In genomic region chr1:181352367-181353199, GRCm38 (mm10) we compare ENCODE assay signal across 8 mouse cellular contexts. TPM values are rescaled to one million over a fixed set of nuclear protein-coding genes. Genes with fewer than 3 reads are reported as not detected.
DNase-seq lines count a peak whose midpoint lies in the region; ATAC-seq lines count a peak whose summit lies in the region.

Gene Cnih3 (plus strand): TSS chr1:181352628.

- H3K9me3 ChIP-seq in embryonic facial prominence, embryonic 13.5 days, result no peaks in the 10 kb centered on the region

- peak within 1 kb of the TSS; percentile 98 for H3K4me2 ChIP-seq in embryonic facial prominence, embryonic 13.5 days

- peak; percentile 56; the same call in 1 of the 2 replicates for ATAC-seq in embryonic facial prominence, embryonic 13.5 days (ENCODE audit: insufficient number of reproducible peaks, insufficient read depth, low FRiP score, low TSS enrichment, low read depth)
- ATAC-seq in monocyte, adult 5-6 weeks (replicated peaks; ENCODE audit: insufficient number of reproducible peaks, low FRiP score, low TSS enrichment, poor library complexity, severe bottlenecking), result no peak

- H3K4me3 ChIP-seq in embryonic facial prominence, embryonic 13.5 days, result peak within 1 kb of the TSS; percentile 58

- peak; percentile 1 to 26 for DNase-seq in urinary bladder, adult 18-20 months (ENCODE audit: low spot score in 2 of 2)
- DNase-seq in urinary bladder, adult 2 months (ENCODE audit: low spot score), result no peak
- DNase-seq in heart, postnatal 4 days, result peak; percentile 56
- peak in 1 of 2 experiments; percentile 48 for DNase-seq in left cerebral cortex, adult 8-10 months (ENCODE audit: low spot score in 2 of 2)
- peak; percentile 30 for DNase-seq in lung, postnatal 36 days
- peak; percentile 77 to 78 for DNase-seq in right cerebral cortex, postnatal 10 days (ENCODE audit: low spot score in 2 of 2)

- WGBS in embryonic facial prominence, embryonic 13.5 days, result under 1% methylated on average over 77 of the region's 78 CpGs

- no peak within 1 kb of the TSS for H3K27ac ChIP-seq in embryonic facial prominence, embryonic 13.5 days

- H3K9ac ChIP-seq in embryonic facial prominence, embryonic 13.5 days, result peak within 1 kb of the TSS; percentile 59

- no peaks in the 10 kb centered on the region for H3K36me3 ChIP-seq in embryonic facial prominence, embryonic 13.5 days

- peaks cover 21% of the 10 kb centered on the region for H3K4me1 ChIP-seq in embryonic facial prominence, embryonic 13.5 days

- peaks cover 76% of the 10 kb centered on the region for H3K27me3 ChIP-seq in embryonic facial prominence, embryonic 13.5 days

RNA-seq across cellular contexts. Expression of gene Cnih3, which starts in this region (rescaled TPM):
- polyA plus RNA-seq in urinary bladder, adult 2 months (2012; rRNA removed), result 0.23 TPM in 1 of 2 replicates, not detected in the other
- polyA plus RNA-seq in embryonic facial prominence, embryonic 13.5 days (2015; fragmentation: Nextera tagmentation; extraction: Ambion mirVana), result 0.50 and 0.97 TPM in 2 replicates
- total RNA-seq in heart, postnatal 4 days (2021), result not detected
- total RNA-seq in left cerebral cortex, adult 8-10 months (2022), result 10 to 100 TPM; 63.1 to 64.6 (median 64.1) TPM
- 0.53 TPM in 1 of 3 replicates, not detected in the others for total RNA-seq in monocyte, adult 5-6 weeks (2017)

Comparison
In these comparisons a context has a peak if more than half of its experiments do, and no peak if none do; other contexts are left out.
1. RNA of gene Cnih3 (total RNA-seq): 63.1 to 64.6 TPM in left cerebral cortex, adult 8-10 months; not detected in heart, postnatal 4 days and 0.53 TPM in monocyte, adult 5-6 weeks; every median in the first group is over 10 times any median in the second.
2. Peak in ATAC-seq, H3K4me3 ChIP-seq, H3K9ac ChIP-seq and H3K4me2 ChIP-seq in embryonic facial prominence, embryonic 13.5 days; RNA of the gene not detected or under 1 TPM.
3. Peak in DNase-seq in heart, postnatal 4 days; RNA of the gene not detected or under 1 TPM.